Mouse (Mus musculus): ENCODE data around the gene Rbmx. TPM values are rescaled to one million over a fixed set of nuclear protein-coding genes. Genes with fewer than 3 reads are reported as not detected.

Rbmx gene
- total RNA-seq, 1 experiment from 2014 or later: 45.5 TPM

DNA sequence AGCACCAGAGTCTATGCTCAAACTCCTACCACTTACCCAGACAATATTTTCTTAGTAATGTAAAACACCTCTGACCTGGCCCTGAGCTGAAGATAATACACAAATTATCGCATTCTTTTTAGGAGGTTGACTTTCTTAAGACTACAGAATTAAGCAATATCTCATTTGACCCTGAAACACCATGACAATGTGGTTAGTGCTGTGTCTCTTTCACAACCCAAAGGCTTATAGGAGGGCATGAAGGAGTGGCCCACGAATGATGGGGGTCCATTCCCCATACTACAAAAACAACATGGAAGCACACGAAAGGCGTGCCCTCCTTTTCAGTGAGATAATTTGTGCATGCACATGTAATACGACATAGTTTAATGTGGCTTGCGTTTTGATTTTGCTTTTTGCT lies 57.5 kb downstream of the Rbmx start:
- ATAC-seq (replicated peaks; ENCODE audit: insufficient number of reproducible peaks, low FRiP score, low TSS enrichment, poor library complexity, severe bottlenecking): no peak

Other genes with a start within 250 kb of the Rbmx start
- gene Cd40lg, start 180.9 kb downstream of the Rbmx start, total RNA-seq (2017): 1.1 TPM in 1 of 3 replicates, not detected in the others
- gene Arhgef6, start 54.3 kb downstream of the Rbmx start, total RNA-seq (2017): 98.9 to 155 TPM (median 105 TPM) in 3 replicates
- gene Gm364, start 16.1 kb upstream of the Rbmx start, total RNA-seq (2017): not detected in 3 replicates
- not detected in 3 replicates for gene Gpr101, start 110.7 kb upstream of the Rbmx start, total RNA-seq (2017)

Data from monocyte, adult 5-6 weeks (primary cell).